Mouse (Mus musculus) left cerebral cortex, postnatal 14 days (tissue): ENCODE measurements around the gene Lax1. TPM values are rescaled to one million over a fixed set of nuclear protein-coding genes. Genes with fewer than 3 reads are reported as not detected.
"Not testable (repeated sequence)": the region's sequence is repeated elsewhere in the genome, so short reads cannot be mapped to it uniquely, and the experiment has no call there.

ENCODE experiments used
- DNase-seq, 2 experiments: peaks; one replicate each; pipeline ENCODE4 v3.0.0; 2021 to 2022; ENCODE audit warnings: low spot score in 2 of 2, mixed read lengths in 1 of 2
- intact Hi-C: fragments of 180-260 bp; cut with DNase I; formaldehyde crosslinking; loops from one replicate; pipeline ENCODE4 v1.15.1; 2025
- total RNA-seq, 2 experiments: library from RNA; stranded (reverse); gene quantifications; 2 replicates each; pipeline ENCODE4 v1.2.3; 2021

Gene Lax1
- total RNA-seq, 2 experiments from 2014 or later, result 0.23 to 0.53 TPM

GRCm38 (mm10) chr1:133693536-133694114 is 3.7 kb upstream of the Lax1 start:
- intact Hi-C loops, result no loop called here
- DNase-seq, result no peak

GRCm38 (mm10) chr1:133692195-133692594 is 2.3 kb upstream of the Lax1 start:
- no peak for DNase-seq
- intact Hi-C loops, result no loop called here

DNA sequence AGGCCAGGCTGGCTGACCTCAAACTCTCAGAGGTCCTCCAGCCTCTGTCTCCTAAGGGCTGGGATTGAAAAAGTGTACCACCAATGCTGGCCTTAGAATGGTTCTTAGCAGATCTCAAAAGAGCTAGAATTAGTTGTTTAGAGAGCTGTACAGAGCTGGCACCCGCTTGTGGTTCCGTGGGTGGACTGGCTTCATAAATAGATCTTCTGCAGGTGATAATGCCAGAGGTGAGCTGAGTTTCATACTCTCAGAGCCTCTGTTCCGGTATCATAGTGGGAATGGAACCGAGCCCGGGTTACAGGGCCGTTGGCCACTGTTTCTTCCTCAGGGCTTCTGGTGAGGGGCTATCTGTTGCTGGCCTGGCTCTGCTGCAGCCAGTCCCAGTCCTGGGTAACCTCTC is 1.1 kb upstream of the Lax1 start:
- DNase-seq, result no peak
- intact Hi-C loops, result no loop called here

DNA sequence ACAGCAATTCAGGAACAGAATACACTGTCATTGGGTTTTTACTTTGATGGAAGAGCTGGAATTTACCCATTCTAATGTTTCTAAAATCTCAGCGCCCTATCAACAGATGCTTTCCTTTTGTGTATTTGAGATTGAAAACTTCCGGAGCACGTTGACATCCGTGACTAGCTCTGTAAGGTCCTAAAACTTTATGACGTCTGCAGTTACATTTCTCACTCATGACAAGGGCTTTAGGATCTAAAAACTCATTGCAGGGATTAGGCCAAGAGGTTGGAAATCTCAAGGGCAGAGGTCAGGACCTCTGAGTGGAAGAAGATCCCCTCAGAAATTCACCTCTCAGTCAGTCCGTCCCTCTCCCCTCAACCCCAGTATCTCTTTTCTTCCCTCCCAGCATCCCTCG is 1.6 kb downstream of the Lax1 start:
- intact Hi-C loops, result no loop called here
- no peak for DNase-seq

DNA sequence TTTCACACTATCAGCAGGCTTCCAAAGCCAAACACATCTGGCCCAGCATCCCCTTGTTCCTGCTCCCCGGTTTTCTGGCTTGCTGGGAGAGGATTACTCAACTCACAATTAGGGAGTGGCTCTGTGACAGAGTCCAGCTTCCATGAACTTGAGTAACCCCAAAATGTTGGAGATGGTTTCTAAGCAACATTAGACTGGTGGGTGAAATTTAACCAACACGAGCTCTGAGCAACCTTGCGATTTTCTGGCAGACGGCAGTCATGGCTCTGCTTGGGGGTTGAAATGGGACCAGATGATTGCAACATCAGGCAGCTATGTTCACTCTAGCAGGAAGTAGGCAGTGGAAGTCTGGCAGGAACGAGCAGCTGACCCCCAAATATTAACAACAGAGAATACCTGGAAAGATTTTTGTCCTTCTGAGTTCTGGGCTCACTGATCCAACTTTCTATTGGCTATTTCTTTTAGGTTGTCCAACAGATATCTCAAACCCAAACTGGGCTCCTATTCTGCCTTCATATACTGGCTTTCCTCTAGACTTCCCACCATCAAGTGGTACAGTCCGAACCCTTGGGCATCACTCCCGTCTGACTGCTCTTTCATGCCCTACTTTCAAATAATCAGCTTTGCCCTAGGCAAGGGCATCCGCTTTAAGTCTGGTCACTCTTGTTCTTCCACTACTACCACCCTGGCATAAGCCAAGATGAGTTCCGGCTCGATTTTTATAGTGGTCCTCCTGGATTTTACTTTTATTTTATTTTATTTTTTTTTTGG is 4.0 kb downstream of the Lax1 start:
- intact Hi-C loops, result no loop called here
- peak in 1 of 2 experiments; percentile 53 for DNase-seq

DNA sequence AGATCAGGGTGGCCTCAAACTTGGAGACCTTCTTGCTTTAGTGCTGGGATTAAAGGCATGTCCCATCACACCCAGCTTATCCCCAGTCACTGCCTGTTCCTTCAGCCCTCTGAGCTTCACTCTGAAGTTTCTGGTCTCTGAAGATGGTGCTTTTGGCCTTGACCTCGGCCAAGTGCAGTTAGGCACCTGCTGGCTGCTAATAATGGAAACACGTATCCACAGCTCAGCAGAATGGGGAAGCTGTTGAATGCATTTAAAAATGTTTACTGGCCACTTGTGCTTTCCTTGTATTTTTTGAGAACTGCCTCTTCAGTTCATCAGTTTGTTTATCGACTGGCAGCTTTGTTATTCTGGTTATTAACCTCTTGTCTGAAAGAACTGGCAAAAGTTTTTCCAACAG is 18.1 kb downstream of the Lax1 start:
- intact Hi-C loops, result no loop called here
- DNase-seq, result no peak

DNA sequence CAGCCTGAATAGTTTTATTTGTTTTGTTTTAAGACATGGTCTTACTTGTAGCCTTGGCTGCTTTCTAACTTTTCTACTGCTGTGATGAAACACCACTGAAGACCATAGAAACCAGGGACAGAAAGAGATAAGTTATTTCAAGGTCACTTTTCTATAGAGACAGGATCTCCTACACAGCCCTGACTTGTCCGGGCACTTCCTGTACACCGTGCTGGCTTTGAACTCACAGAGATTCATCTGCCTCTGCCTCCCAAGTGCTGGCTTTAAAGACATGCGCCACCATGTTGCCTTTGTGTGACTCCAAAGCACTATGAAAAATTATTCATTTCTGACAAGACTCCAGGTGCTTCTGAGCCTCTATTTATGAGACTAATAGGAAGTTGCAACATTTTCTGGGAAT is 18.6 kb downstream of the Lax1 start:
- no peak for DNase-seq
- intact Hi-C loops, result no loop called here

DNA sequence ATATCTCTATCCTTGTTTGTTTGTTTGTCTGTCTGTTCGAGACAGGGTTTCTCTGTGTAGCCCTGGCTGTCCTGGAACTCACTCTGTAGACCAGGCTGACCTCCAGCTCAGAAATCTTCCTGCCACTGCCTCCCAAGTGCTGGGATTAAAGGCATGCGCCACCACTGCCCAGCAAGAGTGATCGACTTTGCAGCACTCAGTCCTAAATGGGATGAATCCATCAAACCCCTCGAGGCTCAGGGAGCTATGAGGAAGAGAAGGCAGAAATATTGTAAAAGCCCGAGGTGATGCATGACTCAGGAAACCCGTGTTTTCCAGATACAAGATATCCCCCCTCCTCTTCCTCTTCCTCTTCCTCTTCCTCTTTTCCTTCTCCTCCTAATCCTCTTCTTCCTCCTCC is 19.1 kb downstream of the Lax1 start:
- intact Hi-C loops, result no loop called here
- DNase-seq, result no peak

- intact Hi-C loops, result no loop called here
- DNase-seq, result no peak
These were observed 19.7 kb downstream of the Lax1 start for GRCm38 (mm10) chr1:133670190-133670589.

DNA sequence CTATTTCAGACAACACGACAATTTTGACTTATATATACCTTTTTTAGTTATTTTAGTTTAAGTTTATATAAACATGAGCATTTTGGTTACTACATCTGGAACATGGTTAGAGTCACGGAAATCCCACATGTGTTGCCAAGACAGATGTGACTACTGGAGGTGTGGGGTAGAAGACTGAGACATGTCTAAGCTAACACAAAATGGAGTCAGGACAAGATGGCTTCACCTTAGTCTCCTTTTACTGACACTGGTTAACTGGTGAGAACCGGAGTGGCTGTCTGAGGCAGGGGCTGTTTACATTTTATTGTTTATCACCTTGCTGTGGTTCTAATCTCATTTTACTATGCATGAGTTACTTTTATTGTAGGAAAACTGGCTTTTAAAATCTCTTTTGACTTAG is 21.3 kb downstream of the Lax1 start:
- DNase-seq, result no peak
- intact Hi-C loops, result no loop called here

GRCm38 (mm10) chr1:133667721-133668120 is 22.2 kb downstream of the Lax1 start:
- no peak for DNase-seq
- intact Hi-C loops, result no loop called here

GRCm38 (mm10) chr1:133665713-133666112 is 24.2 kb downstream of the Lax1 start:
- DNase-seq, intact Hi-C loops: not testable (repeated sequence)

GRCm38 (mm10) chr1:133664203-133664970 is 25.5 kb downstream of the Lax1 start:
- no peak for DNase-seq
- intact Hi-C loops, result loop anchor here (5.0 kb wide), 1 partner anchor 243 kb away; the partner anchor contains the start of gene Optc

- DNase-seq, result peak; percentile 33 to 82
- intact Hi-C loops, result loop anchor here (5.0 kb wide), 1 partner anchor 244 kb away; the partner anchor contains the start of gene Optc
These were observed 26.5 kb downstream of the Lax1 start for GRCm38 (mm10) chr1:133663427-133663826.

GRCm38 (mm10) chr1:133662941-133663340 is 27.0 kb downstream of the Lax1 start:
- intact Hi-C loops, result loop anchor here (5.0 kb wide), 1 partner anchor 244 kb away; the partner anchor contains the start of gene Optc
- DNase-seq, result no peak

DNA sequence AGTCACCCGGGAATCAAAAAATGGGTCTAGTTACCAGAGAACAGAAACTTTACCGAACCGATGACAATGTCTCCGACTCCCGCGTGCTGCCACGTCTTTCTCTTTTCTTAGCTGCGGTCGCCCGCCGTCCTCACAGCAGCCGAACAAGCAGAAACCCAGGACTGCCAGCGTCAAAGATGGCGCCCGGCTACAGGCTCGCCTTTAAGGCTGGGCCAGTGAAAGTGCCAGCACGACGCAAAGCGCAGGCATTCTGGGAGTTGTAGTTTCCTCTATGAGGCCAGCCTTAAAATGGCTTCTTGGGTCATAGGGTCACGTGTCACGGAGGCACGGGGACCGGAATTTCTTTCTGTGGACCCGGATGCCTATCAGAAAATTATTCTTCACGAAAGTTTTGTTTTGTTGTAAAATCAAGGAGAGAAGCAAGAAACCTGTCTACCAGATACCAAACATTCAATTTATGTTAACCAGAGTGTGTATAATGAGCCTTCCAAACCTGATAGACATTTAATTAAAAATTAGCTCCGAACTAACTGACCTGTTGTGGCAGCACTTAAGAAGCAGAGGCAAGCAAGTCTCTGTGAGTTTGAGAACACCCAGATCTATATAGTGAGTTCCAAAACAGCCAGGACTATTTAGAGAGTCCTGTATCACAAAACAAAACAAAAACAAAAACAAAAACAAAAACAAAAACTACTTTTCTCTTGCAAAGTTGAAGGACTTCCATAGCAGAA is 28.5 kb downstream of the Lax1 start, which contains the start of gene Gm38394:
TSS of gene Gm38394 (minus strand) at position 116 of the 731 bp plus-strand sequence.
- DNase-seq, result peak; percentile 94 to 97
- intact Hi-C loops, result loop anchor here (5.0 kb wide), 1 partner anchor 246 kb away; the partner anchor contains the start of gene Optc

GRCm38 (mm10) chr1:133660466-133661202 is 29.3 kb downstream of the Lax1 start, which contains the start of gene Zbed6:
Zbed6 (minus strand) TSS chr1:133660885.
- peak; percentile 71 to 88 for DNase-seq
- intact Hi-C loops, result loop anchor here (5.0 kb wide), 1 partner anchor 247 kb away; the partner anchor contains the start of gene Optc

GRCm38 (mm10) chr1:133658878-133659277 is 31.0 kb downstream of the Lax1 start:
- DNase-seq, result no peak
- intact Hi-C loops, result no loop called here

DNA sequence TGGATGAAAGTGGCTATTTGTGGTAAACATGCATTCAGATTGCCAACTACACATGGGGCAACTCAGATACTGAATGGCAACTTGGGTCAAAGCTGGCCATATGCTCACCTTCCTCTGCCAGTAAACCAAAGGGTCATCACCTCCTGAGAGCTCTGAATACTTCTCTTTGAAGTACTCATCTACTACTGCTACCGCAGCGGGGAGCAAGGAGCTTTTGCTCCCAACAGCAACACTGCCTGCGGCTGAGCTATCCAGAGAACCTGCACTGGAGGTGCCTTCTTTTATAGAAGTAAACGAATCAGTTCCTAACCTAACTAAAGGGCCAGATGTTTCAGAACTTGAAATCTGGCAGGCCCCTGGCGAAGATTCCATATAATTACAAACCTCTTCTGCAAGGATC is 33.1 kb downstream of the Lax1 start:
- no peak for DNase-seq
- intact Hi-C loops, result no loop called here
